In genomic region chr13:43763995-43764579, GRCm38 (mm10) we compare ENCODE assay signal across 10 mouse cellular contexts. TPM values are rescaled to one million over a fixed set of nuclear protein-coding genes. Genes with fewer than 3 reads are reported as not detected.
DNase-seq lines count a peak whose midpoint lies in the region; ATAC-seq and TF ChIP-seq lines count a peak whose summit lies in the region.
"Had no signal": no experiment of that assay in that cellular context is flagged by ENCODE, and none has a peak within 500 bp of the region (broad histone marks: within the 10 kb centered on the region; RNA-seq: fewer than 3 reads in every experiment).

No protein-coding gene starts in this region.

- DNase-seq in kidney, adult 2 months: peak; percentile 35
- DNase-seq in kidney, postnatal 36 days: no peak
- peak; percentile 64 for DNase-seq in Muller cell, postnatal 12 days (ENCODE audit: inconsistent ontology term)
- peak; percentile 86 for DNase-seq in cerebellum, adult 11-12 months
- peak; percentile 50 to 83 for DNase-seq in layer of hippocampus, adult 18-20 months (ENCODE audit: low spot score in 2 of 2)
- DNase-seq in spleen, postnatal 36 days (ENCODE audit: low spot score in 2 of 2): no peak
- no peak for DNase-seq in liver, embryonic 11.5 days (ENCODE audit: low spot score)
- no peak for DNase-seq in embryo, embryonic 10.5 days (ENCODE audit: low spot score)

- no peak overlapping the region for H3K4me2 ChIP-seq in liver, embryonic 11.5 days
- H3K4me2 ChIP-seq: embryonic facial prominence, embryonic 13.5 days; neural tube, embryonic 13.5 days had no signal

- no peaks in the 10 kb centered on the region for H3K36me3 ChIP-seq in kidney, adult 2 months (ENCODE audit: control insufficient read depth, insufficient read depth, low read length)
- no peaks in the 10 kb centered on the region for H3K36me3 ChIP-seq in liver, embryonic 11.5 days (ENCODE audit: control insufficient read depth, insufficient read depth, low read length)
- H3K36me3 ChIP-seq: embryonic facial prominence, embryonic 13.5 days; neural tube, embryonic 13.5 days had no signal

- no peak for ATAC-seq in liver, embryonic 11.5 days (replicated peaks; ENCODE audit: low FRiP score)

- no peaks in the 10 kb centered on the region for H3K9me3 ChIP-seq in liver, embryonic 11.5 days (ENCODE audit: control insufficient read depth, low read length)
- H3K9me3 ChIP-seq: embryonic facial prominence, embryonic 13.5 days; neural tube, embryonic 13.5 days had no signal

- no peak for TF ChIP-seq POLR2A in kidney, adult 2 months (IDR thresholded peaks at IDR 0.05; ENCODE audit: low read depth, low read length)

- H3K4me1 ChIP-seq in kidney, adult 2 months (ENCODE audit: control insufficient read depth, insufficient read depth, low read length): no peaks in the 10 kb centered on the region
- H3K4me1 ChIP-seq in liver, embryonic 11.5 days (replicated peaks; ENCODE audit: control insufficient read depth, insufficient read depth, low read length): no peaks in the 10 kb centered on the region

- H3K9ac ChIP-seq in liver, embryonic 11.5 days (ENCODE audit: low read depth, low read length): no peak overlapping the region
- H3K9ac ChIP-seq: embryonic facial prominence, embryonic 13.5 days; neural tube, embryonic 13.5 days had no signal

- WGBS in kidney, adult 2 months: 61% methylated on average over 8 of the region's 8 CpGs
- 78% methylated on average over 8 of the region's 8 CpGs for WGBS in liver, embryonic 11.5 days

- no peaks in the 10 kb centered on the region for H3K27me3 ChIP-seq in kidney, adult 2 months (replicated peaks; ENCODE audit: control insufficient read depth, insufficient read depth, low read length)
- no peaks in the 10 kb centered on the region for H3K27me3 ChIP-seq in liver, embryonic 11.5 days (replicated peaks; ENCODE audit: control insufficient read depth, insufficient read depth, low read length)
- H3K27me3 ChIP-seq: embryonic facial prominence, embryonic 13.5 days; neural tube, embryonic 13.5 days had no signal

- H3K4me3 ChIP-seq in kidney, adult 2 months (ENCODE audit: insufficient read depth, low read depth, low read length): no peak overlapping the region
- H3K4me3 ChIP-seq in liver, embryonic 11.5 days (ENCODE audit: low read depth, low read length): no peak overlapping the region
- H3K4me3 ChIP-seq: embryonic facial prominence, embryonic 13.5 days; neural tube, embryonic 13.5 days had no signal

- no peak for TF ChIP-seq CTCF in kidney, adult 2 months (conservative IDR thresholded peaks at IDR 0.05; ENCODE audit: insufficient read depth, insufficient read length, low read depth, low read length)

- no peak overlapping the region for H3K27ac ChIP-seq in kidney, adult 2 months (ENCODE audit: insufficient read depth, low read depth, low read length)
- no peak overlapping the region for H3K27ac ChIP-seq in liver, embryonic 11.5 days (ENCODE audit: low read depth, low read length)
- H3K27ac ChIP-seq: embryonic facial prominence, embryonic 13.5 days; neural tube, embryonic 13.5 days had no signal

RNA-seq across cellular contexts. Expression of gene Cd83, which starts 20.5 kb away (rescaled TPM):
- 1.8 and 3.3 TPM in 2 replicates for polyA plus RNA-seq in kidney, adult 2 months (2012; rRNA removed)
- 10 to 100 TPM; 10.1 to 10.8 TPM for total RNA-seq in layer of hippocampus, adult 18-20 months (2021)
- 1.3 and 1.8 TPM in 2 replicates for polyA plus RNA-seq in liver, embryonic 11.5 days (2014; fragmentation: Nextera tagmentation; extraction: Ambion mirVana)

Comparison
In these comparisons a context has a peak if more than half of its experiments do, and no peak if none do; other contexts are left out.
1. DNase-seq: peak in kidney, adult 2 months (single experiment), Muller cell, postnatal 12 days (single experiment), cerebellum, adult 11-12 months (single experiment) and layer of hippocampus, adult 18-20 months (2 of 2); none in kidney, postnatal 36 days (0 of 2), spleen, postnatal 36 days (0 of 2), liver, embryonic 11.5 days (single experiment) and embryo, embryonic 10.5 days (single experiment).